Mouse (Mus musculus) hindbrain, embryonic 12.5 days (tissue): ENCODE measurements around the gene Wdr20rt. TPM values are rescaled to one million over a fixed set of nuclear protein-coding genes. Genes with fewer than 3 reads are reported as not detected.

Source experiments
- ATAC-seq: fragments of 200-750 bp; cut with Nextera tagmentation; 2 replicates; pipeline ENCODE4 v1.8.0; 2017; ENCODE audit warnings: moderate TSS enrichment; ENCODE audit not compliant: low FRiP score
- H3K27ac ChIP-seq: fragments of 300-500 bp; sonication (generic); 2 replicates; pipeline ENCODE4 v1.5.1; 2016; ENCODE audit warnings: mild to moderate bottlenecking
- H3K27me3 ChIP-seq: fragments of 300-500 bp; sonication (generic); 2 replicates; pipeline ENCODE4 v1.6.1; 2016; ENCODE audit warnings: mild to moderate bottlenecking
- H3K36me3 ChIP-seq: fragments of 300-500 bp; sonication (generic); 2 replicates; pipeline ENCODE4 v1.6.1; 2016; ENCODE audit warnings: mild to moderate bottlenecking
- H3K4me1 ChIP-seq: fragments of 300-500 bp; sonication (generic); 2 replicates; pipeline ENCODE4 v1.6.1; 2016
- H3K4me2 ChIP-seq: fragments of 300-500 bp; sonication (generic); replicated peaks from 2 replicates; pipeline ENCODE4 v1.6.1; 2016; ENCODE audit warnings: mild to moderate bottlenecking
- H3K4me3 ChIP-seq: fragments of 300-500 bp; sonication (generic); 2 replicates; pipeline ENCODE4 v1.5.1; 2016; ENCODE audit warnings: mild to moderate bottlenecking
- H3K9ac ChIP-seq: fragments of 300-500 bp; sonication (generic); 2 replicates; pipeline ENCODE4 v1.6.1; 2016; ENCODE audit warnings: mild to moderate bottlenecking, moderate library complexity
- H3K9me3 ChIP-seq: fragments of 300-500 bp; sonication (generic); replicated peaks from 2 replicates; pipeline ENCODE4 v1.6.1; 2016; ENCODE audit warnings: mild to moderate bottlenecking
- WGBS: fragments of 180-500 bp; shearing (Covaris S2); methylation state at CpG from one replicate; pipeline ENCODE4 v1.1.7; 2016; 5-methylcytosine and 5-hydroxymethylcytosine counted together
- polyA plus RNA-seq: library from polyadenylated mRNA; unstranded; fragments of >200 nt; fragmentation: Nextera tagmentation; extraction: Ambion mirVana; gene quantifications from 2 replicates; pipeline ENCODE4 v1.2.1, GENCODE M21; 2016

The Wdr20rt gene
- polyA plus RNA-seq, 1 experiment from 2014 or later: not detected

GRCm38 (mm10) chr12:65258212-65259138, 33.2 kb downstream of the Wdr20rt start:
- H3K9me3 ChIP-seq: 0 out of 2 replicates have a peak, but pooled peaks cover 3% of the 10 kb centered on the region
- peak overlapping the region; percentile 33 for H3K4me2 ChIP-seq
- no peak overlapping the region for H3K9ac ChIP-seq
- 45% methylated on average over 19 of the region's 19 CpGs for WGBS
- H3K27me3 ChIP-seq: no peaks in the 10 kb centered on the region
- no peaks in the 10 kb centered on the region for H3K36me3 ChIP-seq
- H3K4me1 ChIP-seq: 0 out of 2 replicates have a peak, but pooled peaks cover 3% of the 10 kb centered on the region
- 0 out of 2 replicates have a peak, but pooled peaks have one; percentile 69 for ATAC-seq
- H3K27ac ChIP-seq: no peak overlapping the region
- no peak overlapping the region for H3K4me3 ChIP-seq

- no peak overlapping the region for H3K9ac ChIP-seq
- no peaks in the 10 kb centered on the region for H3K27me3 ChIP-seq
- 73% methylated on average over 13 of the region's 13 CpGs for WGBS
- H3K36me3 ChIP-seq: no peaks in the 10 kb centered on the region
- no peak overlapping the region for H3K27ac ChIP-seq
- 0 out of 2 replicates have a peak, but pooled peaks cover 3% of the 10 kb centered on the region for H3K9me3 ChIP-seq
- peak overlapping the region; percentile 33 for H3K4me2 ChIP-seq
- no peak overlapping the region for H3K4me3 ChIP-seq
- 0 out of 2 replicates have a peak, but pooled peaks cover 3% of the 10 kb centered on the region for H3K4me1 ChIP-seq
- peak; percentile 60; the same call in 1 of the 2 replicates for ATAC-seq
Measured at GRCm38 (mm10) chr12:65259139-65260111, 34.1 kb downstream of the Wdr20rt start.

- WGBS: 78% methylated on average over 5 of the region's 5 CpGs
- H3K9ac ChIP-seq: no peak overlapping the region
- H3K9me3 ChIP-seq: no peaks in the 10 kb centered on the region
- H3K4me2 ChIP-seq: no peak overlapping the region
- H3K36me3 ChIP-seq: no peaks in the 10 kb centered on the region
- no peak overlapping the region for H3K4me3 ChIP-seq
- no peak for ATAC-seq
- H3K27ac ChIP-seq: no peak overlapping the region
- H3K27me3 ChIP-seq: no peaks in the 10 kb centered on the region
- H3K4me1 ChIP-seq: no peaks in the 10 kb centered on the region
Measured at GRCm38 (mm10) chr12:65268311-65268984, 43.1 kb downstream of the Wdr20rt start.

GRCm38 (mm10) chr12:65269406-65269805, 44.1 kb downstream of the Wdr20rt start:
- H3K27me3 ChIP-seq: no peaks in the 10 kb centered on the region
- H3K4me2 ChIP-seq: no peak overlapping the region
- whole genome bisulfite sequencing: 82% methylated on average over 5 of the region's 5 CpGs

GRCm38 (mm10) chr12:65273807-65274206, 48.5 kb downstream of the Wdr20rt start:
- no peak overlapping the region for H3K4me3 ChIP-seq
- H3K36me3 ChIP-seq: no peaks in the 10 kb centered on the region
- H3K4me2 ChIP-seq: no peak overlapping the region
- ATAC-seq: no peak
- no peaks in the 10 kb centered on the region for H3K9me3 ChIP-seq
- H3K27ac ChIP-seq: no peak overlapping the region
- 72% methylated on average over 4 of the region's 4 CpGs for WGBS
- H3K4me1 ChIP-seq: no peaks in the 10 kb centered on the region
- no peak overlapping the region for H3K9ac ChIP-seq
- no peaks in the 10 kb centered on the region for H3K27me3 ChIP-seq

More at GRCm38 (mm10) chr12:65269406-65269805, 44.1 kb downstream of the Wdr20rt start:
- ATAC-seq: no peak
- H3K4me1 ChIP-seq: no peaks in the 10 kb centered on the region
- no peaks in the 10 kb centered on the region for H3K9me3 ChIP-seq
- no peak overlapping the region for H3K27ac ChIP-seq
- no peak overlapping the region for H3K4me3 ChIP-seq
- no peaks in the 10 kb centered on the region for H3K36me3 ChIP-seq
- no peak overlapping the region for H3K9ac ChIP-seq

Other genes starting within 250 kb of the Wdr20rt start
- gene Prpf39, start 189.2 kb upstream of the Wdr20rt start, polyA plus RNA-seq: 63.4 and 71.3 TPM in 2 replicates
- gene Fkbp3, start 151.5 kb upstream of the Wdr20rt start, polyA plus RNA-seq: 519 and 525 TPM in 2 replicates
- 15.1 and 17.5 TPM in 2 replicates for gene Fancm, start 149.9 kb upstream of the Wdr20rt start, polyA plus RNA-seq
- gene Mis18bp1, start 52.9 kb upstream of the Wdr20rt start, polyA plus RNA-seq: 42.0 and 42.1 TPM in 2 replicates